Mouse (Mus musculus): ENCODE data around the gene Sept12.

- TF ChIP-seq CTCF (IDR thresholded peaks at IDR 0.05; ENCODE audit: low read depth) (no peak), EP300 (IDR thresholded peaks at IDR 0.05; ENCODE audit: low read depth) (no peak)
These were observed 37.9 kb upstream of the Sept12 start for GRCm38 (mm10) chr16:5035591-5035990.
